In genomic region chr5:150592186-150592903, GRCm38 (mm10) we compare ENCODE assay signal across 8 mouse cellular contexts. TPM values are rescaled to one million over a fixed set of nuclear protein-coding genes. Genes with fewer than 3 reads are reported as not detected.
A peak's percentile ranks its signal among the peaks of the same experiment; 100 is the strongest.
DNase-seq lines count a peak whose midpoint lies in the region; ATAC-seq lines count a peak whose summit lies in the region.

No protein-coding gene starts in this region.

- no peak overlapping the region for H3K9ac ChIP-seq in heart, embryonic 12.5 days
- H3K9ac ChIP-seq in heart, embryonic 14.5 days (ENCODE audit: low read length): no peak overlapping the region

- H3K36me3 ChIP-seq in heart, embryonic 12.5 days: no peaks in the 10 kb centered on the region
- no peaks in the 10 kb centered on the region for H3K36me3 ChIP-seq in heart, embryonic 14.5 days (ENCODE audit: control insufficient read depth, insufficient read depth, low read length)
- H3K36me3 ChIP-seq in macrophage (ENCODE audit: inconsistent target): peaks cover 8% of the 10 kb centered on the region; the same call in 1 of the 2 replicates

- no peak overlapping the region for H3K4me3 ChIP-seq in heart, embryonic 12.5 days
- H3K4me3 ChIP-seq in heart, embryonic 14.5 days (ENCODE audit: control insufficient read depth in 1 of 2, insufficient read depth in 1 of 2, low read depth in 1 of 2, low read length in 2 of 2): no peak overlapping the region
- peak overlapping the region; percentile 67 for H3K4me3 ChIP-seq in macrophage (ENCODE audit: inconsistent target)

- WGBS in heart, embryonic 12.5 days: 72% methylated on average over 13 of the region's 13 CpGs
- WGBS in heart, embryonic 14.5 days: 76% methylated on average over 13 of the region's 13 CpGs
- WGBS in macrophage (ENCODE audit: missing documents): 30% methylated on average over 12 of the region's 13 CpGs

- intact Hi-C loops in left cerebral cortex, postnatal 14 days (cut with DNase I): no loop called here

- peaks cover 53% of the 10 kb centered on the region for H3K79me2 ChIP-seq in macrophage (ENCODE audit: inconsistent target)

- peaks cover 26% of the 10 kb centered on the region for H3K27me3 ChIP-seq in heart, embryonic 12.5 days (replicated peaks)
- peaks cover 10% of the 10 kb centered on the region; the same call in 1 of the 2 replicates for H3K27me3 ChIP-seq in heart, embryonic 14.5 days (ENCODE audit: control insufficient read depth, insufficient read depth, low read length)

- no peak for ATAC-seq in heart, embryonic 12.5 days (ENCODE audit: insufficient number of reproducible peaks, low FRiP score)
- ATAC-seq in CD4-positive, CD25-positive, alpha-beta regulatory T cell, adult 4 months: peak; percentile 50
- no peak for ATAC-seq in heart, embryonic 14.5 days (ENCODE audit: insufficient number of reproducible peaks, insufficient read depth, low FRiP score, low read depth)
- no peak for ATAC-seq in frontal cortex, adult (ENCODE audit: low TSS enrichment)

- H3K4me1 ChIP-seq in heart, embryonic 12.5 days (replicated peaks): peaks cover 11% of the 10 kb centered on the region
- H3K4me1 ChIP-seq in heart, embryonic 14.5 days (ENCODE audit: control insufficient read depth in 2 of 2, insufficient read depth in 2 of 2, low read length in 2 of 2): peaks cover 2 to 10% of the 10 kb centered on the region in 2 experiments; a peak in 2 of 4 replicates

- H3K9me3 ChIP-seq in heart, embryonic 12.5 days (replicated peaks): no peaks in the 10 kb centered on the region
- H3K9me3 ChIP-seq in heart, embryonic 14.5 days (ENCODE audit: control insufficient read depth, low read length): no peaks in the 10 kb centered on the region

- no peak overlapping the region for H3K27ac ChIP-seq in heart, embryonic 12.5 days (ENCODE audit: poor library complexity, severe bottlenecking)
- no peak overlapping the region for H3K27ac ChIP-seq in heart, embryonic 14.5 days (replicated peaks in 1 of 2; ENCODE audit: control insufficient read depth in 1 of 2, insufficient read depth in 1 of 2, low read depth in 2 of 2, low read length in 2 of 2)
- peak overlapping the region; percentile 80 for H3K27ac ChIP-seq in macrophage

- H3K4me2 ChIP-seq in heart, embryonic 12.5 days: peak overlapping the region; percentile 94
- peak overlapping the region; percentile 100 for H3K4me2 ChIP-seq in heart, embryonic 14.5 days (ENCODE audit: low read length)

- no peak for DNase-seq in heart, adult 9 months (ENCODE audit: low spot score in 2 of 2)
- DNase-seq in left cerebral cortex, postnatal 14 days (ENCODE audit: low spot score in 2 of 2): no peak
- DNase-seq in lung, postnatal 14 days: no peak

RNA-seq across cellular contexts. Expression of gene N4bp2l1, which starts 4.6 kb away (rescaled TPM):
- polyA plus RNA-seq in heart, embryonic 12.5 days (2016; fragmentation: Nextera tagmentation; extraction: Ambion mirVana): 2.7 and 2.8 TPM in 2 replicates
- polyA plus RNA-seq in CD4-positive, CD25-positive, alpha-beta regulatory T cell, adult 4 months (2017; shearing (Covaris generic)): 10 to 100 TPM; 59.7 to 60.2 TPM
- polyA plus RNA-seq in heart, embryonic 14.5 days (2014; fragmentation: Nextera tagmentation; extraction: Ambion mirVana): 3.3 and 3.6 TPM in 2 replicates
- total RNA-seq in macrophage (2018; cell fraction: chromatin; rRNA removed): 100 to 1,000 TPM in 17 of 26 experiments, 10 to 100 TPM in 9; 16.4 to 246 (median 171) TPM
- 10 to 100 TPM; 16.7 to 74.8 (median 51.4) TPM for total RNA-seq in macrophage (2018; cell fraction: cytosol; rRNA removed)
- total RNA-seq in macrophage (2018; cell fraction: nucleus; rRNA removed): 100 to 1,000 TPM in 17 of 26 experiments, 10 to 100 TPM in 9; 33.4 to 245 (median 128) TPM
- polyA plus RNA-seq in macrophage (2018): 22.9 to 68.6 TPM (median 43.0 TPM) in 3 replicates
- total RNA-seq in left cerebral cortex, postnatal 14 days (2021): 10 to 100 TPM; 36.8 to 39.5 TPM
